Mouse (Mus musculus) gastrocnemius, adult 18-20 months (tissue): ENCODE data around the gene Sfxn1. TPM values are rescaled to one million over a fixed set of nuclear protein-coding genes. Genes with fewer than 3 reads are reported as not detected.

ENCODE experiments used
- DNase-seq: peaks from one replicate; pipeline ENCODE4 v3.0.0; 2021; ENCODE audit warnings: low spot score
- long read RNA-seq, 2 experiments: library from polyadenylated mRNA; stranded (forward); transcript quantifications; one replicate each; pipeline ENCODE4 v2.0.0; 2021
- total RNA-seq, 2 experiments: library from RNA; stranded (reverse); gene quantifications; 2 replicates each; pipeline ENCODE4 v1.2.3; 2021

Gene Sfxn1
- 1 to 10 TPM; 1.4 to 1.6 TPM for total RNA-seq
- long read RNA-seq, experiment 1, transcript Sfxn1-201 (11 exons, 2,783 nt): major isoform, 7 of 10 reads
- long read RNA-seq, experiment 1, partial matches to known transcripts: 1 of 10 reads
- long read RNA-seq, experiment 1, other reads (novel, unspliced or antisense): 2 of 10 reads
- long read RNA-seq, experiment 2, partial matches to known transcripts: 0 of 3 reads
- long read RNA-seq, experiment 2, other reads (novel, unspliced or antisense): 1 of 3 reads

DNA sequence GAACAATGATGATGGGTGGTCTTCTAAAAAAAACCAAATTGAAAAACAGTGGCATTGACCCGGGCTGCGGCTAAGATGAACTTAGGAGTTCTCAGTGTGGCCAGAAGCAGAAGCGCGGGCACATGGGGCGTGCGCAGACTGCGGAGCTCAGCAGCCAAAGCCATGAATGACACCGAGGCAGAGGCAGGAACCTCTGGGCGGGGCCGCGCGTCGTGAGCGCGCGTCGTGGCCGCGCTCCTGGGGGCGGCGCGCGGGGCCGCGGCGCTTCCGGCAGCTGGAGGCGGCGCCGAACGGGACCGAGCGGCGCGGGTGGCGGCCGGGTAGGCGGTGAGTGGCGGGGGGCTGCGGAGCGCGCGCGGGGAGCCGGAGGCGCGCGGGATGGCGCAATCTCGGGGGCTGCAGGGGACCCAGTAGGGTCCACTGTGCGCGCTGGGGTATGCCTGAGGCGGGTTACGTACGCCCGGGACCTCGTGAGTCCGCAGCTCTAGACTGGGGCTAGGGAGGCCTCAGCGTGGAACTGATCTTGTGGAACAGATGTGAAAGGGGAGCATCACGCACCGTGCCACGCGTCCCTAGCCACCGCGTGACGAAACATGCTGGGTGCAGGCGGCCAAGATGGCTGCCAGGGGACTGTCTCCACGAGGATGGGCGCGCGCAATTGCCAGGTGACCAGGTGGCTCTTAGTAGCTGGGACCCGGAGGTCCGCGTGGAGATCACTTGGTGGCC, at the start of gene Sfxn1:
Sfxn1 (plus strand) TSS at position 264 of the 726 bp plus-strand sequence.
- peak; percentile 51 for DNase-seq

GRCm38 (mm10) chr13:54023311-54023710, 48.4 kb upstream of the Sfxn1 start:
- DNase-seq: no peak

DNA sequence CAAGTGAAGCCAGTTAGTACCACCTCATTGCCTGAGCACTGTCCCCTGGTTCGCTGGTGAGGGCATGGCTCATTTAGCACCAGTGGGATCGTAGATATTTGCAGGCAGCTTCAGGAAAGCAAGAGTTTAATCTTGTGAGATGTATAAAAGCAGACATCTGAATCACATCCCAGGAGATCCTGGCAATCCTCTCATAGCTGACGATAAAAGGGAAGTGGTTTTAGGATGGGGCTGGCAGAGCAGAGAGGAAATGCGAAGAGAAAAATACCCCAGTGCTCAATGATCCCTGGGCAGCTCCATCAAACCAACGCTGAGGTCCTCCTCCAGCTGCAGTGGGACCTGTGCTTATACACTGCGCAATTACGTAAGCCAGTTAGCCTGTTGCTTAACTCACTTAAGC, 44.6 kb upstream of the Sfxn1 start:
- no peak for DNase-seq

DNA sequence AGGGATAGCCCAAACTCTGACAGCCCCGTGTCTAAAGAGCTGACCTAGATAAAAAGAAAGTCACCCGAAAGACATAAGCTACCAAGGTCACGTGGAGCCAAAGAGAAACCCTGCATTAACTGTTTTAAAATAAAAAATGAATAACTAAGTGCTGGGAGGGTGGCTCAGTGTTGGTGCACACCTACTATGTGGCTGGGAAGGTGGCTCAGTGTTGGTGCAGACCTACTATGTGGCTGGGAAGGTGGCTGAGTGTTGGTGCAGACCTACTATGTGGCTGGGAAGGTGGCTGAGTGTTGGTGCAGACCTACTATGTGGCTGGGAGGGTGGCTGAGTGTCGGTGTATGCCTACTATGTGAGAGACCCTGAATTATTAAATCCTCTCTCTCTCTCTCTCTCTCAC, 38.0 kb upstream of the Sfxn1 start:
- no peak for DNase-seq

- no peak for DNase-seq
Measured at GRCm38 (mm10) chr13:54035541-54035940, 36.1 kb upstream of the Sfxn1 start.

- no peak for DNase-seq
Measured at GRCm38 (mm10) chr13:54037936-54038335, 33.7 kb upstream of the Sfxn1 start.

DNA sequence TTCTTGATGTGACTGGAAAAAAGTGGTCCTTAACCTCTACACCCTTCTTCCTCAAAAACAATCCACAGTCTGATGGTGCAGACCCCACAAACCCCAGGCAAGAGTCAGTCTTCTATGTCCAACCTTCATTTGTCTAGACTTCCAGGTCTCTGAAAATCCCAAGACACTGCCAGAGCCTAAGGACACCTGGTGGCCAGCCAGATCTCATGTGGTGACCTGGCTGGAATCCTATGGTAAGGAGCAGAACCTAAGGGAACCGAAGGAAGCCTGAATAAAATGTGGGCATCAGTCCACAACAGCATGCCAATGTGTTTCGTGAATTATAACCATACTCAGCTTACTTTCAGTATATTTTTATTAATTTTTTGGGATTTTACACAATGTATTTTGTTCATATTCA, 31.4 kb upstream of the Sfxn1 start:
- DNase-seq: no peak

GRCm38 (mm10) chr13:54048679-54049352, 22.9 kb upstream of the Sfxn1 start:
- no peak for DNase-seq

GRCm38 (mm10) chr13:54051641-54052040, 20.0 kb upstream of the Sfxn1 start:
- no peak for DNase-seq

GRCm38 (mm10) chr13:54054962-54055361, 16.7 kb upstream of the Sfxn1 start:
- DNase-seq: no peak

DNA sequence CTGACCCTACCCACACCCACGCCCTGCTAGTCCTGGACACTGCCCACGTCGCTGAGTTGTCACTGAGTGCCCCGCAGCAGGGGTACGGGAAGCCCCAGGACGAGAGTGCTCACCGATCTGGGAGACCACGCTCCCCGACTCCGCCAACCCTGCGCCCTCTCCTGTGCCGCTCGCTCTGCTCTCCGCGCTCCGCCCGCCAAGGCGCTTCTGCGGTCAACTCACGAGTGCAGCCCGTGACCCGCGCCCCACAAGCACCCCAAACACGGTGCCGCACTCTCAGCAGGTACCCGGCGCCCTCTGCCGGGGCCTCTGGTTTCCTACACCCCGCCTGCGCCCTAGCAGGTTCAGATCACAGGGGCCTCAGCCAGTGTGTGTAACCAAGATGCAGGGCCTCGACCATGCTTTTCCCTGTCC, 16.2 kb upstream of the Sfxn1 start, which contains the start of gene Drd1:
Drd1 (minus strand) TSS at position 258 of the 414 bp plus-strand sequence.
- DNase-seq: peak; percentile 28

DNA sequence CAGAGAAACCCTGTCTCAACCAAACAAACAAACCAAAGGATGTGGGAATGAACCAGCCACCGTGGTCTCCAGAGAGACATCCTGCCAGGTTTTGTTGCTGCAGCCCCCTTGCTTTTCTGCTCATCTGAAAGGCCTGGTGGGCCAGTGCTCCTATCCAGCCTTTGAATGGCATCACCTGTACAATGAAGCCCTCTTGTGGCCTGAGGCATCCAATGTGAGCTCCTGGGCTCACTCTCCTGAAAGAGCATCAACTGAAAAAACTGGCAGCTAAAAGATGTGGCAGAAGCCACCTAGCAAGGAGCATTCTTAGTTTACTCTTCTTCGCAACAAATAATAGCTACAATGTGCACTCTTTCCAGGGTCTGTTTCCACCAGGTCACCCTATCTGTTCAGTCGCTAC, 9.6 kb upstream of the Sfxn1 start:
- no peak for DNase-seq

GRCm38 (mm10) chr13:54063292-54063691, 8.4 kb upstream of the Sfxn1 start:
- peak; percentile 30 for DNase-seq

DNA sequence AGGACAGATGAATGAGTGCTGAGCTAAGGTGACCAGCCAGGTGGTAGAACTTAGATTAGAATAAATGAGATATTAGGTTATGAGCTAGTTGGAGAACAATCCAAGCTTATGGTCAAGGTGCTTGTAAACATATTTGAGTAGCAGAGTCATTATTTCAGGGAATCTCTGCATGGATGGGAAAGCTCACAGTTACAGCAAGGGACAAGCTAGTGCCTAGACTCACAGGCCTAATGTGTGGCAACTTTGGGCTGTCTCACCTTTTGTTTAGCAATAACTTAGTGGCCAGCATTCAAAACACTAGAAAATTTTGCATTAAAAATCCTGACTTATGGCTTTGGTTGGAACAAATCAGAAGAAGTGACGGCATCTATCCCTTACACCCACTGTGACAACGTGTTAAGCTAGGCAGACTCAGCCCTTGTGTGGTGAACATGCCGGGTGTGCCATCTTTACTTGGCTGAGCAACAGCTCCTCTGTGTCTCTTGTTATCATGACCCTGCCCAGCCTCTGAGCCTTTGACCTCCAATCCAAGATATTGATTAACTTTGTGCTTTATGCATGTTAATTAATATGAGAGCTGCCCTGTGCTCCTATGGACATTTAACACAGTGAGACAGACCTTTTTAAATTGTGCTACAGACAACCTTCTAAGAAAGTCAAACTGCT, 5.5 kb upstream of the Sfxn1 start:
- no peak for DNase-seq

- DNase-seq: no peak
Measured at GRCm38 (mm10) chr13:54067617-54068166, 4.0 kb upstream of the Sfxn1 start.

DNA sequence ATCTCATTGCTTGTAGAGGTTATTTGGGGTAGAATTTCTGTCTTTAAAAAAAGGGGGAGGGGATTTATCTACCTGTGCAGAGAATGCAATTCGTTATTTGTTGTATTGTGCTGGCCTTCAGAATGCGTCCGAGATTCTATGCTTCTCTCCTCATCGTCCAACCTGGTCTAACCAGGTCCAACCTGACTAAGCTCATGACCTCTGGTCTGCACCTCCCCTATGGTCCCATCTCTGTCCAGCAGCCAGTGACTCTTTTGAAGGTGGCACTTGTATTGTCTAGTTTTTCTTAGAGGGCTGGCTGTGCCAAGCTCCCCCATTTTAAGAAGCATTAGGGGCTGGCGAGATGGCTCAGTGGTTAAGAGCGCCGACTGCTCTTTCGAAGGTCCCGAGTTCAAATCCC, 658 bp upstream of the Sfxn1 start:
- no peak for DNase-seq

- no peak for DNase-seq
Measured at GRCm38 (mm10) chr13:54072526-54073057, 923 bp downstream of the Sfxn1 start.

DNA sequence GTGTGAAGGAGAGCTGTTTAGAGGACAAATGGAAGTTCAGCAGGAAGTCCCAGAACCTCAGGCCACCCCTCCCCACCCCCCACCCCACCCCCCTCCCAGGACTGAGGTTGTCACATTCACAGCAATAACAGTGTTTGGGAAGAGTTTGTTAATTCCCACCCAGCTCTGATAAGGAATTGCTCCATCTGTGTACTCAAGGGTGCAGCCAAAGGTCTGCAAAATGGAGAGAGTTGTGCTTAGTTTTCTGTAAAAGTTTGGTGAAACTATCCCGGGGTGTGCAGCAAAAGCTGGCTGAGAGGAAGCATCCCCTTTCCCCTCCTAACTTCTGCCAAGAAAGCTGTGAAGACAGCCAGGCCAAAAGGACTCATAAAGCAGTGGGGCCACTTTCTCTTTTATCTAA, 1.4 kb downstream of the Sfxn1 start:
- DNase-seq: no peak

DNA sequence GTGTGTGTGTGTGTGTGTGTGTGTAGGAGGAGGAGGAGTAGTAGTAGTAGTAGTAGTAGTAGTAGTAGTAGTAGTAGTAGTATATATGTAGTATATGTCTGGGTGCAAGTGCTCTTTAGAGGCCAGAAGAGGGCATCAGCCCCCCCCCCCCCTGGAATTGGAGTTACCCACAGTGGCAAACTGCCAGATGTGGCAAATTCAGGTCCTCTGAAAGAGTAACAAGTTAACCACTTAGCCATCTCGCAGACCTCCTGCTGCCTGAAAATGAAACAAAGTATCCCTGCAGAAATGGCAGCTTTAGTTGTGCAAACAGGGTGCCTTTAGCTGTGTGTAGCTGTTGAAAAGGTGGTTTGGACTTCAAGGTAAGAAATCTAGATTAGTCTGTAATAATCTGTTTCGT, 1.8 kb downstream of the Sfxn1 start:
- no peak for DNase-seq

- no peak for DNase-seq
Measured at GRCm38 (mm10) chr13:54075416-54075815, 3.7 kb downstream of the Sfxn1 start.

GRCm38 (mm10) chr13:54076051-54076450, 4.4 kb downstream of the Sfxn1 start:
- no peak for DNase-seq
